Mouse (Mus musculus) testis, adult 2 months (tissue): ENCODE data around the gene Med31. TPM values are rescaled to one million over a fixed set of nuclear protein-coding genes. Genes with fewer than 3 reads are reported as not detected.

ENCODE experiments used
- H3K27ac ChIP-seq: fragments of 200-500 bp; 2 replicates; pipeline ENCODE4 v1.5.1; 2012; ENCODE audit warnings: low read depth, low read length; ENCODE audit not compliant: control insufficient read depth, insufficient read depth
- H3K27me3 ChIP-seq: fragments of 200-500 bp; 2 replicates; pipeline ENCODE4 v1.6.1; 2012; ENCODE audit warnings: mild to moderate bottlenecking, low read length, moderate library complexity; ENCODE audit not compliant: control insufficient read depth, insufficient read depth
- H3K36me3 ChIP-seq: fragments of 200-500 bp; 2 replicates; pipeline ENCODE4 v1.6.1; 2012; ENCODE audit warnings: mild to moderate bottlenecking, low read length; ENCODE audit not compliant: control insufficient read depth, insufficient read depth
- H3K4me1 ChIP-seq: fragments of 200-500 bp; 2 replicates; pipeline ENCODE4 v1.6.1; 2012; ENCODE audit warnings: low read length; ENCODE audit not compliant: control insufficient read depth, insufficient read depth
- H3K4me3 ChIP-seq: fragments of 200-500 bp; 2 replicates; pipeline ENCODE4 v1.5.1; 2012; ENCODE audit warnings: low read depth, mild to moderate bottlenecking, low read length, moderate library complexity, mixed read lengths; ENCODE audit not compliant: control insufficient read depth
- CTCF ChIP-seq: fragments of 200-500 bp; IDR thresholded peaks from 2 replicates; pipeline ENCODE4 v1.5.1; 2012; ENCODE audit warnings: low read depth, mild to moderate bottlenecking, inconsistent platforms, low read length, moderate library complexity; ENCODE audit not compliant: control insufficient read depth, insufficient read depth, insufficient replicate concordance
- POLR2A ChIP-seq: fragments of 200-500 bp; IDR thresholded peaks from 2 replicates; pipeline ENCODE4 v1.6.1; 2012; ENCODE audit warnings: low read depth, mild to moderate bottlenecking, inconsistent platforms, low read length, moderate library complexity; ENCODE audit not compliant: control insufficient read depth
- polyA plus RNA-seq: library from polyadenylated mRNA; depleted of rRNA; stranded (reverse); fragments of >200 nt; gene quantifications from 2 replicates; pipeline ENCODE4 v1.2.3, GENCODE M21; 2012; rRNA removed

The Med31 gene
- 21.5 and 23.5 TPM in 2 replicates for polyA plus RNA-seq

DNA sequence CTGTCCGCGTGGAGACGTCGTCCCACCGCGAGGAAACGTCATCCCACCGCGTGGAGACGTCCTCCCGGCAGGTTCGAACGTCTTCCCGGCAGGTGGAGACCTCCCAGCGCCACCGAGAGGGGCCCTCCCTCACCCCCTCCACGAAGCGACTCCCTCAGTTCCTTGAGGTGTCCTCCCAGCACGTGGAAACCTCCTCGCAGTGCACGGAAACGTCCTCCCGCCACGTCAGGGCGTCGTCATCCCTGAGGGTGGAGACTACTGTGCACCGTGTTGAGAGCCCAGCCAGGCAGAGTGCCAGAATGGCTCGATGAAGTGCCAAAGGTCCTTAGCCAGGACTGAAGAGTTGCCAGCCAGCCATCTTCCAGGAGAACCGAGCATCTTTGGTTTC lies at the start of gene Med31:
TSS of gene Med31 (minus strand) at position 183 of the 388 bp plus-strand sequence.
- Histone ChIP-seq H3K27me3 (no peaks in the 10 kb centered on the region), H3K27ac (peak within 1 kb of the TSS; percentile 93), H3K36me3 (peaks cover 3% of the 10 kb centered on the region), H3K4me3 (peak within 1 kb of the TSS; percentile 94), H3K4me1 (no peaks in the 10 kb centered on the region; the same call in 1 of the 2 replicates)
- TF ChIP-seq POLR2A (no peak; the same call in 1 of the 2 replicates), CTCF (0 out of 2 replicates have a peak, but pooled peaks have one; percentile 1)

DNA sequence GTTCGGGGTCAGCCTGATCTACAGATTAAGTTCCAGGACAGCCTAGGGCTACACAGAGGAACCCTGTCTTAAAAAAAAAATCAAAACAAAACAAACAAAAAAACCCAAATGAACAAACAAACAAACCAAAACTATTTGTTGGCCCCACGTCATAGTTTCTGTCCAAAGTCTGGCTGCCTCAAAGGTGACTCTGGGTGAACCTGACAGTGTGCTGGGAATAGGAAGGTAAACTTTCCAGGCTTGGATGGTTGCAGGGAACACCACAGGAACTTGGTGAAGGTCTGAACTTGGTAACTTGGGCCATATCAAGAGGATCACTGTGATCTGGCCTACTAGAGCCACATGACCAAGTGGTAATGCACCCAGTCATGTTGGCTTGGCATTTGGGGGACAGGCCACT lies 41.0 kb upstream of the Med31 start:
- TF ChIP-seq CTCF (no peak), POLR2A (no peak)
- H3K27ac ChIP-seq = no peak overlapping the region
- H3K4me1 ChIP-seq = no peaks in the 10 kb centered on the region
- H3K27me3 ChIP-seq = no peaks in the 10 kb centered on the region
- no peaks in the 10 kb centered on the region for H3K36me3 ChIP-seq
- H3K4me3 ChIP-seq = no peak overlapping the region

DNA sequence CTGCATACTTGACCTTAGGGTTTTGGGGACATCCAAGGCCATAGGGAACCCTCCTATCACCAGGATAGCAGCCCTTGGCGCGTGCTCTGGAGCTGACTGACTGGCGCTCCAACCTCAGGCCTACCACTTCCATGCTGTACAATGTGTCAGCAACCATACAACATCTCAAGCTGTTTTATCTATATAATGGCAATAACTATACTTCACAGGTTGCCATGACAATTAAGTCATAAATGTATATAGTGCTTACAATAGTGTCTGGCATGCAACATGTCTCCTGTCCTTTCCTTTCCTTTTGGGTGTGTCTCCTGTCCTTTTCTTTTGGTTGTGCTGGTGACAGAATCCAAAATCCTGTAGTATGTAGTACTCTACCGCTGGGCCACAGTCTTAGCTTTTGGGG lies 40.2 kb upstream of the Med31 start:
- Histone ChIP-seq H3K27ac (no peak overlapping the region), H3K4me3 (no peak overlapping the region), H3K36me3 (no peaks in the 10 kb centered on the region), H3K4me1 (no peaks in the 10 kb centered on the region), H3K27me3 (no peaks in the 10 kb centered on the region)
- no peak for TF ChIP-seq POLR2A
- TF ChIP-seq CTCF = no peak

DNA sequence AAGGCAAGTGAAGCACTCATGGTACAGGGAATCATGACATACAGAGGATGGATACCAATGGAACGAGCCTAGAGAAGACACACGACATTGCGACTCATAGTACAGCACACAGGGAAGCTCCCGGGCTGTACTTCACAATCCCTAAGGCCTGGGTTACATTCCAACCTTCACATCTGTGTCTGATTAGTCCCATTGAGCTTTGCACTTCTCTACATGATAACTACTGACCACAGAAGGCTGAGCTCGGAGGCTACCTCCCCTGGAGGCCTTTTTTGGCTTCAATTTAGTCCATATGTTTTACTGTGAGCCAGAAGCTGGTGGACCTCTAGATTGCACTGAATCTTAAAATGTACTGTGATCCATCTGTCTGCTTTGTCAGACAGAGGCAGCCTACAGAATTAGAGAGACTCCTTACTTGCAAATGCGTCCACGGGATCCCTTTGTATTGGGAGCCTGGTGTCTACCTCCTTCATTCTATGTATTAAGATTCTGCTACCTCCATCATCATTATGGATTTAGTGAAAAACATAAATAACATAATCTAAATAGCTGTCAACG lies 29.9 kb upstream of the Med31 start:
- Histone ChIP-seq H3K4me1 (no peaks in the 10 kb centered on the region), H3K27me3 (no peaks in the 10 kb centered on the region), H3K4me3 (peak overlapping the region; percentile 7; the same call in 1 of the 2 replicates), H3K36me3 (no peaks in the 10 kb centered on the region), H3K27ac (no peak overlapping the region)
- TF ChIP-seq CTCF (no peak), POLR2A (no peak)

DNA sequence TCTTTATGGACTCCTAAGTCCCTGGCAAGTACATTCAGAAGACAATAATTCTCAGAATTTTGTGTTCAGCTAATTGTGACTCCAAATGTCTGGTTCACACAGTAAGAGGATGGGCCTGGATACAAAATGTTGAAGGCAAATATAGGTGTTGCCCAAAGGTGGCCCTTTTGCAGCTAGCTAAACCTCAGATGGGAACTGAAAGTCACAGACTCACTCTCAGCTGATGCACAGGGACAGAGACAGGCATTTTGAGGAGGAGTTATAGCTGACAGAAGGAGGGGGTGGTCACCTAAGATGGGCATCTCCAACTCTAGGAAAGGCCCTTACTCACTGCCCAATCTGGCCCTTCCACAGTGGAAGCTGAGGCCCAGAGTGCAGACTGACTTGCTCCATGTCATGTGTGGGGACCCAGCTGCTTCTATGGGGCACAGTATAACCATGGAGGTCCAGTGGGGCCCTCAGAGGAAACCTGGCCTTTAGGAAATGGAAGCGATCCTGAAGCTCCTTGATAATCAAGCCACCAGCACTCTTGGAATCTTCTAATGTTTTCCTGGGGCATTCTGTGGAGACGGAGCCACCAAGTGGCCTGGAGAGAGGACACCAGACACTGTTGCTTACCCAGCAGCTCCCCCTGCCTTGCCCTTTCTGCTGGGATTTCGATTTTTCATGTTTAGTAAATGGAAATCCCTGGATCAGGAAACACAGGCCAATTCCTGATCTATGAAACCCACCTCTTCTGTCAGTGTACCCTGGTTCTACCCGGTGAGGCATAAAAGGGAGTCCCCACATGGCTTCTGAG lies 24.9 kb upstream of the Med31 start:
- Histone ChIP-seq H3K4me3 (no peak overlapping the region), H3K4me1 (no peaks in the 10 kb centered on the region), H3K27ac (no peak overlapping the region), H3K27me3 (no peaks in the 10 kb centered on the region), H3K36me3 (no peaks in the 10 kb centered on the region)
- TF ChIP-seq POLR2A (no peak), CTCF (no peak)

DNA sequence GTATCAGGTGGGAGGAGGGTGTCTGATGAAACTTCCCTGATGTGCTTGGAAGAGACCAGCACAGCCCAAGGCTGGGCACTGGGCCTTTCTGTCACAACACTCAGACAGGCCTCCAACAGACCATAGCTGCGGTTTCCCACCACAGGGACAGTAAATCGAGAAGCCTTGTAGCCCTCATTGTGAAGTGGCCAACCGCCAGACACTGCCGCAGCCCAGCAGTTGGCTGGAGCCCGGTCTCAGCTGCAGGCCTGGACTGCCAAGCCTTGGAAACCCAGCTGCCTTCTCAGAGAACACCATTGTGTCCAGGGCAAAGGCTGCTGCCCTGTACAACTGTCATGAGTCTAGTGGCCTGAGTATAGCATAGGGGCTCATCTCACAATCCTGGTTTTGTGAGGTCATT lies 18.6 kb upstream of the Med31 start:
- TF ChIP-seq CTCF (no peak), POLR2A (0 out of 2 replicates have a peak, but pooled peaks have one; percentile 47)
- Histone ChIP-seq H3K4me1 (peaks cover 2% of the 10 kb centered on the region; the same call in 1 of the 2 replicates), H3K36me3 (no peaks in the 10 kb centered on the region), H3K4me3 (peak overlapping the region; percentile 59), H3K27me3 (no peaks in the 10 kb centered on the region), H3K27ac (peak overlapping the region; percentile 2; the same call in 1 of the 2 replicates)

DNA sequence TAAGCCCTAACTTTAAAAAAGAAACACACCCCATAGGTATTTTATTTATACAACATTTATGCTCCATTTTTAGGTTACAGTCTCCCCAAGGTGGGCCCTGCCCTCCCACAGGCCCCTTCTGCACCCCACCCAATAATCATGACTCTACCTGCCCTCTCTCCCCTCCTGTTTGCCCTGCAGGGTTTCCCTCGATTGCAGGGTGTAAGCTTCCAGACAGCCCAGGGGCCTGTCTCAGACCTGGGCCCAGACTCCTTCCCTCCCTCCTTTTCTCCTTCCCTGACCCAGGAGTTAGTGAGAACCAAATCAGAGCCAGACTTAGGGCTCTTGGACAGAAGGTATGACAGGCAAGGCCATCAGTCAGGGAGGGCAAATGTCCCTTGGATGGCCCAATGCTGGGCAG lies 17.6 kb upstream of the Med31 start:
- Histone ChIP-seq H3K4me3 (no peak overlapping the region), H3K27me3 (no peaks in the 10 kb centered on the region), H3K4me1 (peaks cover 2% of the 10 kb centered on the region; the same call in 1 of the 2 replicates), H3K27ac (no peak overlapping the region), H3K36me3 (no peaks in the 10 kb centered on the region)
- no peak for TF ChIP-seq CTCF
- no peak for TF ChIP-seq POLR2A

DNA sequence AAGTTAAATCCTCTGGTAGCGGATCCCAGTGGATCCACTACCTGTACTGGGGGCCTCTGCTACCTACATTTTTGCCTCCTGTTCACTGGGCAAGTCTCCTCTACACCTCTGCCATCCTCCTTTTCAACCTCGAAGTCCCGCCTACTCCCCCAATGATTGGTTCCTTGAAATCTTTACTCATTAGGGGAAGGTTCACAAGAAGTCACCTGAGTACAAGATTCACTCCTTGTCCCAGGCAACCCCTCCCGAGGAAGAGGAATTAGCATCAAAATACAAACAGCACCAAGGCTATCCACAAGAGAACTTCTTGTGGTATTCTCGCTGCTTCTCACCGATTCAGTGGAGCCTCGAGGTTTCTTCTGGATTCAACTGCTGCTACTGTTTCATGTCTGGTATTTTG lies 16.7 kb upstream of the Med31 start:
- H3K27ac ChIP-seq = no peak overlapping the region
- H3K36me3 ChIP-seq = no peaks in the 10 kb centered on the region
- no peaks in the 10 kb centered on the region for H3K27me3 ChIP-seq
- peaks cover 2% of the 10 kb centered on the region; the same call in 1 of the 2 replicates for H3K4me1 ChIP-seq
- no peak overlapping the region for H3K4me3 ChIP-seq
- TF ChIP-seq CTCF (no peak), POLR2A (no peak)
